Mouse (Mus musculus) monocyte, adult 5-6 weeks (primary cell): ENCODE results near the gene Ube3a. TPM values are rescaled to one million over a fixed set of nuclear protein-coding genes. Genes with fewer than 3 reads are reported as not detected.

ENCODE experiments used
- ATAC-seq: fragments of 153-309, 156-312 bp; replicated peaks from 2 replicates; pipeline ENCODE4 v1.8.0; 2017; ENCODE audit warnings: mild to moderate bottlenecking; ENCODE audit not compliant: low TSS enrichment, insufficient number of reproducible peaks, severe bottlenecking, poor library complexity, low FRiP score
- total RNA-seq: library from RNA; stranded (forward); fragments of 200-1000, 200-491, 200-594 nt; gene quantifications from 3 replicates; pipeline ENCODE4 v1.2.3, GENCODE M21; 2017

Gene Ube3a
- 79.6 to 124 TPM (median 86.1 TPM) in 3 replicates for total RNA-seq

GRCm38 (mm10) chr7:59228045-59228865, at the start of gene Ube3a:
TSS of gene Ube3a (plus strand) at chr7:59228750.
- peak; percentile 95 for ATAC-seq

GRCm38 (mm10) chr7:59192831-59193230, 35.7 kb upstream of the Ube3a start:
- ATAC-seq, result no peak

- ATAC-seq, result no peak
Observed at GRCm38 (mm10) chr7:59214911-59215310, 13.6 kb upstream of the Ube3a start.

GRCm38 (mm10) chr7:59221244-59221643, 7.3 kb upstream of the Ube3a start:
- no peak for ATAC-seq

- ATAC-seq, result no peak
Observed at GRCm38 (mm10) chr7:59228866-59229182, 274 bp downstream of the Ube3a start.

GRCm38 (mm10) chr7:59229183-59229911, 797 bp downstream of the Ube3a start:
- ATAC-seq, result peak; percentile 35; the same call in 1 of the 2 replicates

- ATAC-seq, result no peak
Observed at GRCm38 (mm10) chr7:59230304-59230703, 1.8 kb downstream of the Ube3a start.

GRCm38 (mm10) chr7:59230768-59231167, 2.2 kb downstream of the Ube3a start:
- ATAC-seq, result no peak

GRCm38 (mm10) chr7:59231960-59232359, 3.4 kb downstream of the Ube3a start:
- ATAC-seq, result no peak

GRCm38 (mm10) chr7:59234773-59235401, 6.3 kb downstream of the Ube3a start:
- ATAC-seq, result no peak

GRCm38 (mm10) chr7:59243257-59243656, 14.7 kb downstream of the Ube3a start:
- no peak for ATAC-seq

GRCm38 (mm10) chr7:59245541-59245940, 17.0 kb downstream of the Ube3a start:
- ATAC-seq, result no peak

- no peak for ATAC-seq
Observed at GRCm38 (mm10) chr7:59253373-59253772, 24.8 kb downstream of the Ube3a start.

GRCm38 (mm10) chr7:59265538-59265937, 37.0 kb downstream of the Ube3a start:
- no peak for ATAC-seq

- no peak for ATAC-seq
Observed at GRCm38 (mm10) chr7:59271775-59272174, 43.2 kb downstream of the Ube3a start.

GRCm38 (mm10) chr7:59312576-59312975, 84.0 kb downstream of the Ube3a start:
- no peak for ATAC-seq

- ATAC-seq, result no peak
Observed at GRCm38 (mm10) chr7:59322759-59323158, 94.2 kb downstream of the Ube3a start.
